Mouse (Mus musculus): ENCODE results near the gene Mmp27. TPM values are rescaled to one million over a fixed set of nuclear protein-coding genes. Genes with fewer than 3 reads are reported as not detected.

Mmp27 gene
- polyA plus RNA-seq, 1 experiment from 2014 or later = not detected

DNA sequence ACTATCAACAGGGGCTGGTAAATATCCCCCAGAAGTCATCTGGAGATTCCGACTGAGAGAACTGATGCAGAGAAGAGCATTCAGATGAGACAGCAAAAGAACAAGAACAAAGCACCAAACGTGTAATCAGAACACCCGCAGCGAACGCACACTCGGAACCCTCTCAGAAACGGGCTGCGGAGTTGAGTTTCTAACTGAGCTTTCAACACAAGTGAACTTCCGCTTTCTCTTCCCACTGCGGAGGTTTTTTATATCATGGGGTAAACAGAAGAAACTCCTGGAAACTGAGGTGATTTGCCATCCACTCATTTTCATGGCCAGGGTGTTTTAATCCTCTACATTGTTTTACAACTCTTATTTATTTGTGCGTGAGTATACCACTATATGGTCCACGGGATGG lies 34.4 kb downstream of the Mmp27 start:
- Histone ChIP-seq H3K27me3 (replicated peaks) (no peaks in the 10 kb centered on the region), H3K36me3 (no peaks in the 10 kb centered on the region), H3K4me2 (no peak overlapping the region), H3K4me3 (replicated peaks) (no peak overlapping the region), H3K9ac (replicated peaks) (no peak overlapping the region), H3K4me1 (no peaks in the 10 kb centered on the region), H3K27ac (replicated peaks) (no peak overlapping the region), H3K9me3 (replicated peaks) (no peaks in the 10 kb centered on the region)
- WGBS = 86% methylated on average over 12 of the region's 12 CpGs
- ATAC-seq (ENCODE audit: low FRiP score) = no peak

GRCm38 (mm10) chr9:7622582-7622981 lies 51.4 kb downstream of the Mmp27 start:
- H3K4me1 ChIP-seq = no peaks in the 10 kb centered on the region
- no peak overlapping the region for H3K4me3 ChIP-seq (replicated peaks)
- no peak overlapping the region for H3K4me2 ChIP-seq
- no peak for ATAC-seq (ENCODE audit: low FRiP score)
- H3K9me3 ChIP-seq (replicated peaks) = no peaks in the 10 kb centered on the region
- 80% methylated on average over 3 of the region's 3 CpGs for WGBS
- no peak overlapping the region for H3K9ac ChIP-seq (replicated peaks)
- no peaks in the 10 kb centered on the region for H3K36me3 ChIP-seq
- no peak overlapping the region for H3K27ac ChIP-seq (replicated peaks)
- no peaks in the 10 kb centered on the region for H3K27me3 ChIP-seq (replicated peaks)

GRCm38 (mm10) chr9:7627931-7628330 lies 56.7 kb downstream of the Mmp27 start, which contains the start of gene Mmp20:
Gene Mmp20 (plus strand): TSS chr9:7628231.
- ATAC-seq (ENCODE audit: low FRiP score) = no peak
- no peak within 1 kb of the TSS for H3K27ac ChIP-seq (replicated peaks)
- no peaks in the 10 kb centered on the region for H3K4me1 ChIP-seq
- no peak within 1 kb of the TSS for H3K4me2 ChIP-seq
- H3K4me3 ChIP-seq (replicated peaks) = no peak within 1 kb of the TSS
- H3K36me3 ChIP-seq = no peaks in the 10 kb centered on the region
- no peaks in the 10 kb centered on the region for H3K9me3 ChIP-seq (replicated peaks)
- no peak within 1 kb of the TSS for H3K9ac ChIP-seq (replicated peaks)
- no peaks in the 10 kb centered on the region for H3K27me3 ChIP-seq (replicated peaks)

Other genes with a start within 250 kb of the Mmp27 start
- 0.15 and 0.18 TPM in 2 replicates for gene Mmp12, start 227.0 kb upstream of the Mmp27 start, polyA plus RNA-seq (2015; fragmentation: Nextera tagmentation; extraction: Ambion mirVana)
- not detected in 2 replicates for gene Mmp1b, start 183.3 kb upstream of the Mmp27 start, polyA plus RNA-seq (2015; fragmentation: Nextera tagmentation; extraction: Ambion mirVana)
- not detected in 2 replicates for gene Mmp3, start 125.6 kb upstream of the Mmp27 start, polyA plus RNA-seq (2015; fragmentation: Nextera tagmentation; extraction: Ambion mirVana)
- gene Mmp10, start 69.0 kb upstream of the Mmp27 start, polyA plus RNA-seq (2015; fragmentation: Nextera tagmentation; extraction: Ambion mirVana) = not detected in 2 replicates
- 0.12 and 0.33 TPM in 2 replicates for gene Mmp8, start 12.9 kb upstream of the Mmp27 start, polyA plus RNA-seq (2015; fragmentation: Nextera tagmentation; extraction: Ambion mirVana)
- gene Mmp20, start 56.8 kb downstream of the Mmp27 start, polyA plus RNA-seq (2015; fragmentation: Nextera tagmentation; extraction: Ambion mirVana) = not detected in 2 replicates
- not detected in 2 replicates for gene Mmp7, start 120.7 kb downstream of the Mmp27 start, polyA plus RNA-seq (2015; fragmentation: Nextera tagmentation; extraction: Ambion mirVana)
- 13.5 and 32.2 TPM in 2 replicates for gene Tmem123, start 192.6 kb downstream of the Mmp27 start, polyA plus RNA-seq (2015; fragmentation: Nextera tagmentation; extraction: Ambion mirVana)